In the genomic region with DNA sequence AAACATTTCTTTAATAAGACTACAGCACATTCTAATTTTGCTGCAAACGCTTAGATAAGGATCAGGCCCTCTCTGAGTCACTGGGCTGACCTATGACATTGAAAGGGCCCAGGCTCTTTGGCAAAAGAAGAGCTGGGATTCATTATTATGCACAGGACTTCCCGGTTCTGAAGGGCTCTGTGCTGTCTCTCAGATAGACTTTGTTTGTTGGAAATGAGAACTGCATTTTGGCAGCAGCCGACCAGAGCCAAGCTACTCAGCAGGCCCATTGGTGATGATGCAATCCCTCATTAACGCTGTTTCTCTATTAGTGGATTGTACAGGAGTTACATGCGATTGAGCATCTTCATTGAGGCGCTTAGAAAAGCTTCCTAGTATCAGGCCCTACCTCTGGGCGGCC, we compare ENCODE assay signal across 10 mouse cellular contexts.
DNase-seq lines count a peak whose midpoint lies in the region; ATAC-seq lines count a peak whose summit lies in the region.
"Had no signal": no experiment of that assay in that cellular context is flagged by ENCODE, and none has a peak within 500 bp of the region (broad histone marks: within the 10 kb centered on the region; RNA-seq: fewer than 3 reads in every experiment).

No protein-coding gene starts in this region.

- 45% methylated on average over 7 of the region's 7 CpGs for WGBS in lung, embryonic 16.5 days
- 27% methylated on average over 7 of the region's 7 CpGs for WGBS in hindbrain, embryonic 15.5 days
- WGBS in neural tube, embryonic 15.5 days = 25% methylated on average over 7 of the region's 7 CpGs
- 57% methylated on average over 7 of the region's 7 CpGs for WGBS in kidney, embryonic 16.5 days

- DNase-seq in lung, postnatal 4 days = no peak
- peak; percentile 32 for DNase-seq in embryo, embryonic 9.5 days (ENCODE audit: extremely low spot score)
- no peak for DNase-seq in natural killer cell, adult 2 months (ENCODE audit: low spot score in 2 of 2)
- DNase-seq in ovary, postnatal 36 days (ENCODE audit: low spot score) = no peak

- peaks cover 8% of the 10 kb centered on the region for H3K4me1 ChIP-seq in lung, embryonic 16.5 days (replicated peaks; ENCODE audit: control insufficient read depth, insufficient read depth, low read length)
- H3K4me1 ChIP-seq in hindbrain, embryonic 15.5 days (replicated peaks) = peaks cover 23% of the 10 kb centered on the region
- peaks cover 19% of the 10 kb centered on the region for H3K4me1 ChIP-seq in neural tube, embryonic 15.5 days
- H3K4me1 ChIP-seq in kidney, embryonic 16.5 days (ENCODE audit: insufficient read depth, low read length) = peaks cover 11% of the 10 kb centered on the region; the same call in 1 of the 2 replicates

- ATAC-seq in lung, embryonic 16.5 days (ENCODE audit: low read depth) = 0 out of 2 replicates have a peak, but pooled peaks have one; percentile 26
- peak; percentile 70 for ATAC-seq in hindbrain, embryonic 15.5 days (ENCODE audit: low FRiP score, low read depth)
- ATAC-seq in neural tube, embryonic 15.5 days (ENCODE audit: low FRiP score) = peak; percentile 32; the same call in 1 of the 2 replicates
- no peak for ATAC-seq in kidney, embryonic 16.5 days (ENCODE audit: low FRiP score, low TSS enrichment)

- H3K4me3 ChIP-seq in lung, embryonic 16.5 days (ENCODE audit: low read length) = no peak overlapping the region
- H3K4me3 ChIP-seq in hindbrain, embryonic 15.5 days = no peak overlapping the region
- no peak overlapping the region for H3K4me3 ChIP-seq in neural tube, embryonic 15.5 days (replicated peaks)
- H3K4me3 ChIP-seq in kidney, embryonic 16.5 days (ENCODE audit: low read length) = no peak overlapping the region
- H3K4me3 ChIP-seq: embryonic facial prominence, embryonic 13.5 days; lung, embryonic 15.5 days had no signal

- H3K4me2 ChIP-seq in lung, embryonic 16.5 days (ENCODE audit: low read depth, low read length) = no peak overlapping the region
- H3K4me2 ChIP-seq in hindbrain, embryonic 15.5 days = no peak overlapping the region
- H3K4me2 ChIP-seq in neural tube, embryonic 15.5 days = no peak overlapping the region
- H3K4me2 ChIP-seq in kidney, embryonic 16.5 days (replicated peaks; ENCODE audit: low read depth, low read length) = no peak overlapping the region
- H3K4me2 ChIP-seq: embryonic facial prominence, embryonic 13.5 days; lung, embryonic 15.5 days had no signal

- H3K27me3 ChIP-seq in lung, embryonic 16.5 days (ENCODE audit: control insufficient read depth, insufficient read depth, low read depth, low read length) = no peaks in the 10 kb centered on the region
- H3K27me3 ChIP-seq in hindbrain, embryonic 15.5 days = peaks cover 9% of the 10 kb centered on the region; the same call in 1 of the 2 replicates
- 0 out of 2 replicates have a peak, but pooled peaks cover 2% of the 10 kb centered on the region for H3K27me3 ChIP-seq in neural tube, embryonic 15.5 days (replicated peaks)
- H3K27me3 ChIP-seq in kidney, embryonic 16.5 days (ENCODE audit: insufficient read depth, low read length) = peaks cover 5% of the 10 kb centered on the region; the same call in 1 of the 2 replicates
- H3K27me3 ChIP-seq: lung, embryonic 15.5 days had no signal

- no peak overlapping the region for H3K9ac ChIP-seq in lung, embryonic 16.5 days (ENCODE audit: low read length)
- no peak overlapping the region for H3K9ac ChIP-seq in hindbrain, embryonic 15.5 days
- no peak overlapping the region for H3K9ac ChIP-seq in neural tube, embryonic 15.5 days (replicated peaks)
- no peak overlapping the region for H3K9ac ChIP-seq in kidney, embryonic 16.5 days (replicated peaks; ENCODE audit: low read length)
- H3K9ac ChIP-seq: embryonic facial prominence, embryonic 13.5 days; lung, embryonic 15.5 days had no signal

- peaks cover 2% of the 10 kb centered on the region; the same call in 1 of the 2 replicates for H3K9me3 ChIP-seq in lung, embryonic 16.5 days (ENCODE audit: control insufficient read depth, low read length)
- H3K9me3 ChIP-seq in hindbrain, embryonic 15.5 days = no peaks in the 10 kb centered on the region
- no peaks in the 10 kb centered on the region for H3K9me3 ChIP-seq in neural tube, embryonic 15.5 days (replicated peaks)
- peaks cover 6% of the 10 kb centered on the region; the same call in 1 of the 2 replicates for H3K9me3 ChIP-seq in kidney, embryonic 16.5 days (ENCODE audit: low read length)
- H3K9me3 ChIP-seq: embryonic facial prominence, embryonic 13.5 days; lung, embryonic 15.5 days had no signal

- H3K27ac ChIP-seq in lung, embryonic 16.5 days (ENCODE audit: low read length) = no peak overlapping the region
- H3K27ac ChIP-seq in hindbrain, embryonic 15.5 days (replicated peaks) = peak overlapping the region; percentile 12
- H3K27ac ChIP-seq in neural tube, embryonic 15.5 days (replicated peaks) = peak overlapping the region; percentile 61
- no peak overlapping the region for H3K27ac ChIP-seq in kidney, embryonic 16.5 days (ENCODE audit: low read length)
- H3K27ac ChIP-seq: embryonic facial prominence, embryonic 13.5 days; lung, embryonic 15.5 days had no signal

- no peaks in the 10 kb centered on the region for H3K36me3 ChIP-seq in lung, embryonic 16.5 days (ENCODE audit: control insufficient read depth, insufficient read depth, low read length)
- H3K36me3 ChIP-seq in hindbrain, embryonic 15.5 days = no peaks in the 10 kb centered on the region
- no peaks in the 10 kb centered on the region for H3K36me3 ChIP-seq in neural tube, embryonic 15.5 days
- no peaks in the 10 kb centered on the region for H3K36me3 ChIP-seq in kidney, embryonic 16.5 days (ENCODE audit: insufficient read depth, low read length)
- H3K36me3 ChIP-seq: embryonic facial prominence, embryonic 13.5 days; lung, embryonic 15.5 days had no signal

Comparison
In these comparisons a context has a peak if more than half of its experiments do, and no peak if none do; other contexts are left out.
1. H3K27ac ChIP-seq: peak in hindbrain, embryonic 15.5 days (single experiment) and neural tube, embryonic 15.5 days (single experiment); none in lung, embryonic 16.5 days (single experiment) and kidney, embryonic 16.5 days (single experiment).